Mouse (Mus musculus) cerebellum, adult 11 months (tissue): ENCODE measurements around the gene Six6.

Source experiments
- DNase-seq: peaks from one replicate; pipeline ENCODE4 v3.0.0; 2022

Gene Six6

DNA sequence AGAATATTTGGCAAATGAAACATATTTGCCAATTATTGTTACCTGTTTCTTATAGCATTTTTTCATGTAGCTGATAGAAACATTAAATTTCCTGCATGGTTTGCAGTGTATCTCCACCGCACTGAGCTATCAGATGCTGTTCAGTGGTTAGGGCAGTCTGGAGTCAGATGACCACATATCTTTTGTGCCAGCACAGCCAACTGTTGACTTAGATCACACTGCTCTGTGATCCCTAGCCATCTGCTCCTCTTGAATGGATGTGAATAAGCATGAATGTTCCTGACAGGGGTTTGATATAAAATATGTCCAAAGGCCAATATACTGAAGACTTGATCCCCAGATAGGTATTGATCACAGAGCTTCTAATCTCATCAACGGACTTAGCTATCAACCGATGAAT lies 18.8 kb downstream of the Six6 start:
- no peak for DNase-seq

DNA sequence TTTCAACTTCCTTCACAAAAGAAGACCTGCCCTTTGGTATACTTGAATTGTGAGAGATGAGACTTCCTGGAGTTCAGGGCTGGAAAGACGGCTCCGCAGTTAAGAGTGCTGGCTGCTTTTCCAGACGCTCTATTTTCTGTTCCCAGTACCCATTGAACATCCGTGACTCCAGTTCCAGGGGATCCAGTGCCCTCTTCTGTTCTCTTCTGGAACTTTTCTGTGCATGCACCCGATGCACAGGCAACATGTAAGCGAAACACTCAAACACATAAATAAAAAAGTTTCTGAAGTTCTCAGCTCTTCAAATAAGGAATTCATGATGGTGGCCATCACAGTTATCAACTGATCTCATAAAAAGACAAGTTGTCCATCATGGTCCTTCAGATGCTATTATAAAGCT lies 23.1 kb downstream of the Six6 start:
- DNase-seq = no peak

GRCm38 (mm10) chr12:72967541-72967940 lies 27.8 kb downstream of the Six6 start:
- no peak for DNase-seq

- DNase-seq = no peak
These were observed 30.9 kb downstream of the Six6 start for GRCm38 (mm10) chr12:72970620-72971019.

- DNase-seq = peak; percentile 8
These were observed 33.5 kb downstream of the Six6 start for GRCm38 (mm10) chr12:72973161-72973560.

GRCm38 (mm10) chr12:72976172-72976571 lies 36.5 kb downstream of the Six6 start:
- no peak for DNase-seq

GRCm38 (mm10) chr12:72976718-72977117 lies 37.0 kb downstream of the Six6 start:
- DNase-seq = peak; percentile 33

- no peak for DNase-seq
These were observed 38.2 kb downstream of the Six6 start for GRCm38 (mm10) chr12:72977851-72978250.

DNA sequence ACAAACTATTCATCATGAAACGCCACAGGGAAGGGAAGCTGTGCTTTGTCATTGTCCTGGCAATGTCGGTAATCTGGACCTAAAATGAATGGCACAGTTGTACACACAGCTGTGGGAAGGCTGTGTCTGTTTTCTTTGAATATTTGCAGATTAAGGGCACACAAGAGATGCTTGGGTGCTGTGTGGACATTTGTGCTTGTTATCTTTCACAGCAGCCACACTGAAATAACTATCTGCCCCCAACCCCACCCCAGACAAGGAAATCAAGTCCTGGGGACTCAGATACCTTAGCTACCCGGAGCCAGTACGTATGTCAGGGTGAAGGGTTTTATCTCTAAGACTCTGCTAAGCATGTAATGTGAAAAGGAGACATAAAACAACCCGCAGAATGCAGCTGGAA lies 39.5 kb downstream of the Six6 start:
- DNase-seq = no peak

DNA sequence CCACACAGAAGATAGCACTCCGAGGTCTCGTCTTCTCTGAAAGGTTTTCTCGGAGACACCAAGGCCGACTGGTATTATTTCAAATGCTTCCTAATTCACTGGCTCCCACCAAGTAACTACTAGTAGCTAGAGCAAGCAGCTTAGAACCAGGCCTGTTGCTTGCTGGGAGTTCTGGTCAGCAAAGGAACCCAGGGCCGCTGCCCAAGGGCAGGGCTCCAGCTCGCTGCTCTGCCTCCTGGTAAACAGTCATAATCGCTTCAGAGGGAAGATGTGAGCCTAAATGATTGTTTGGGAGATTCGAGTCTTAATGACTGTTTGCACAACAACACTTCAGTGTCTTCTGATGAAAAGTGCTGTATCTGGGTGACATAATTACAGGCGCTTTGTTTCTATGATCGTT lies 42.9 kb downstream of the Six6 start:
- DNase-seq = no peak

- DNase-seq = no peak
These were observed 43.6 kb downstream of the Six6 start for GRCm38 (mm10) chr12:72983071-72983857.
